Mouse (Mus musculus): Measurements from ENCODE around the gene Gm20479.

DNA sequence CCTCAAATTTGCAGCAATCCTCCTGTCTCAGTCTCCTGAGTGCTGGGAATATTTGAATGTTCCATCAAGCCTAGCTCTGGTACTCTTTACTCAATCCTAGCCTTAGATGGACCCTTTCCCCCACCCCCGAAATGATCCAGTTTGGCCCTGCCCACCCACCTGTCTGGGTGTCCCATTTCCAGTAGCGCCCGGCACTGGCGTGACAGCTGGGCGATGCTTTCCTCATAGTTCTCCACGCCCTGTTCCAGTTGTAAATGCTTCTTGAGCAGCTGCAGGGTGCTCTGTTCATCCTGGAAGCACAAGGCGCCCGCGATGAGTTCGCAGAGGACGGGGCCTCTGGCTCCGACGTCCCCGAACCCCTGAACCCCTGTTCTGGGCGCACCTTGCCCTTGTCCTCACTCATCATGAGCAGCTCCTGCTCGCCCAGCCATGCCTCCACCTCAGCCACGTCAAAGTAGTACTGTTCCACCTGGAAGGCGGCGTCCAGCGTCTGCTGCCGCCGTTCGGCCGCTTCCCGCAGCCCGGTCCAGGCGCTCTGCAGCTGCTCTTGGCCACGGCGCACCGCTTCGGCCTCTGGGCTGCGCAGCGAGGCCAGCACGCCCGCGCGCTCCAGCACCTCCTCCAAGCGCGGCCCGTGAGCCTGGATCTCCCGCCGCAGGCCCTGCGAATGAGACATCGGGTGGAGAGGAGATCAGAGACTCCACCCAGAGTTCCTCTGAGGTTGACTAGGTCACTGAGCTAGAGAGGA, 14.7 kb upstream of the Gm20479 start:
- TF ChIP-seq CTCF (IDR thresholded peaks at IDR 0.05; ENCODE audit: borderline replicate concordance, extremely low read depth, insufficient read depth, insufficient read length), result no peak
- no peak for TF ChIP-seq POLR2A (IDR thresholded peaks at IDR 0.05; ENCODE audit: borderline replicate concordance, extremely low read depth, insufficient read depth, insufficient read length, poor library complexity, severe bottlenecking)
